Mouse (Mus musculus) thymus, postnatal 4 days (tissue): ENCODE results near the gene Ran.

Experiments used
- DNase-seq: peaks from one replicate; pipeline ENCODE4 v3.0.0; 2021

Gene Ran

DNA sequence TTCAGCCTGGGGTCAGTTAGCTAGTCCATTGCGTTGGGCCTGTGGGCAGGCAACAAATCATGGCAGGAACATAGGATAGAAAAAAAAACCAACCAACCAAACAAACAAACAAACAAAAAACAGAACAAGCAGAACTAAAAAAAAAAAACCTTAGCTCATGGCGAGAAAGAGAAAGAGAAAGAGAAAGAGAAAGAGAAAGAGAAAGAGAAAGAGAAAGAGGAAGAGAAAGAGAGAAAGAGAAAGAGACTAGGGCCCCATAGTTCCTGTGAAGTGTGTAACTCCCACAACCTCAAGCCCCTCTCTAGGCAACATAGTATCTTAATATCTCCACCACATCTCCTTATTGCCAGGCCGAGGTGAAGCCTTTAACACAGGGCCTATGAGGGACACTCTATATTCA is 3.5 kb upstream of the Ran start:
- no peak for DNase-seq

DNA sequence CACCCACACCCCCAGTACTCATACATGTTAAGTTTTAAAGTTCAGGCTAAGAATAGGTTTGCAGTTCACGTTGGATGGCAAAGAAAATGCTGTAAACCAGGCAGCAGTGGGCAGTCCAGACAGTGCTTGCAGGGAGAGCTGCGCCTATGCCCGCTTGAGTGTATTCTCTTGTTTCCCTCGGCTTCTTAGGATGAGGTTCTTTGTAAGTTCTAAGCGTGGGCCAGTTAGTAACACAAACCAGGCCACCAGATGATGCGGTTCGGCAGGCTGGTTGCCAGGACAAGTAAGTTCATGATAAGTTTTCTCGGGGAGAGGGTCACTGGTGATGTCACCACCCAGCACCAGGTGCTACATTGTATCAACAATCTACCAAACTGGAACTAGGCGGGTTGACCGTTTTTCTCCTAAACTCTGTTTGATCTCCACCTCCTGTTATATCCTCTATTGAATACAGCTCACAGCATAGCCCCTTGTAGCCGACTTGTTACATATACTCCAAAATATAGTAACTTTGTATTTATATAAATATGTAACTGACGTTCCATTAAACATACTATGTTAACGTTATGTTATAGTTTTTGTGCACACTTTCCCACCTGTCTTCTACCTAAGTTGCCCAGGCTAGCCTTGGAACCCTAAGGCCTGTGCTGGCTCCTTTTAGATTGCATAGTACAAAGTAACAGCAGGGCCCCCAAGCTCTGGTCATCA is 933 bp upstream of the Ran start:
- DNase-seq: no peak

DNA sequence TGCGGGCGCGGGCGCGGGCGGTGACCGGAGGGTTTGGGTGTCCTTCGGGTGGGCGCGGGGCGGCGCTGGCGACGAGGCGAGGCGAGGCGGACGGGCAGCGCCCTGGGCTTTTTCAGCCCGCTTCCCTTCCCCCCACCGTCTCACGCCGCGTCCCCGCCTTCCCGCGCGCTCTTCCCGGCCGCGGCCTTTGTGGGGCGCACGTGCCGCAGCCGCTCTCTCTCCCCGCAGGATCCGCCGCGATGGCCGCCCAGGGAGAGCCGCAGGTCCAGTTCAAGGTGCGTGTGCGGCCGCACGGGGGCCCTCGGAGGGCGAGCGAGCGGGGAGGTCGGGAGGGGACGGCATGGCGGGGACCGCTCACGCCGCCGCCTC is 415 bp downstream of the Ran start:
- no peak for DNase-seq

DNA sequence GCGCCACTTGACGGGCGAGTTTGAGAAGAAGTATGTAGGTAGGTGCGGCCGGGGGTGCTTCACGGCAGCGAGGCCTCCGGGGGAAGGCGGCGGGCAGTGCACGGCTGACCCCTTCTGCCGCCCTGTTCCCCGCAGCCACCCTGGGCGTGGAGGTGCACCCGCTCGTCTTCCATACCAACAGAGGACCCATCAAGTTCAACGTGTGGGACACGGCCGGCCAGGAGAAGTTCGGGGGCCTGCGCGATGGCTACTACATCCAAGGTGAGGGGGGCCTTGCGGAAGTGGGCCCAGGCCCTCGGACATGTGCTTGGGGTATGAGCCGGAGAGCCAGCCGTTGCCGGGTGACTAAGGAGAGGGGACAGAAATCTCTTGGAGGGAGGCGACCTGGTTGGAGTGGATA is 862 bp downstream of the Ran start:
- DNase-seq: no peak

DNA sequence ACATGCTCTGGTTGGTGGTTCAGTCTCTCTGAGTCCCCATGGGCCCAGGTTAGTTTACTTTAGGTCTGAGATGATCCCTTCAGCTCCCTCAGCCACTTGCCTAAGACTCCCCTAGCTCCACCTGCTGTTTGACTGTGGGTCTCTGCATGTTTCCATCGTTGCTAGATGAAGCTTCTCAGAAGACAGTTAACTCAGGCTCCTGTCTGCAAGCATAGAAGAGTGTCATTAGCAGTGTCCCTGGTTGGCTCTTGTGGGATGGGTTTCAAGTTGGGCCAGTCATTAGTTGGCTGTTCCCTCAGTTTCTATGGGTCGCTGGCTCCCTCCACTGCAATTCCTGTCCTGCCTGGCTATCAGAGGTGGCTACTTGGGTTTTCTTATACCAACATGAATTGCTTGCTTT is 5.2 kb downstream of the Ran start:
- peak; percentile 21 for DNase-seq

DNA sequence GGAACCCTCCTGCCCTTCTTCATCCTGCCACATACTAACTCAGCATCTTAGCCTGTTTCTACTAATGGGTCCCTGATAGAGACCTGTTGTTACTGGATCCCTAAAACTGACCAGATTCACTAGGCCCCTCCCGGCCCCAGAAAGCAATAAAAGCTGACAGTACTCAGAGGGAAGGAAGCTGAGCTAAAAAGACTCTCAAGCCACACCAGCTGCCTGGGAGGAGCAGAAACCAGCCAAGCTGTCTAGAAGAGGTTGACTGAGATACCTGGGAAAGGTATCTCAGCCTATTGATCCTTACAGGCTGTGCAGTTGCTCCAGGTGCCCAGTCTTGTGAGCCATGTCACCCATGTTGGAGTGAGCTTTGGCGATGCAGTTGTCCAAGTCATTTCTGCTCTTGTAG is 5.9 kb downstream of the Ran start:
- DNase-seq: no peak

DNA sequence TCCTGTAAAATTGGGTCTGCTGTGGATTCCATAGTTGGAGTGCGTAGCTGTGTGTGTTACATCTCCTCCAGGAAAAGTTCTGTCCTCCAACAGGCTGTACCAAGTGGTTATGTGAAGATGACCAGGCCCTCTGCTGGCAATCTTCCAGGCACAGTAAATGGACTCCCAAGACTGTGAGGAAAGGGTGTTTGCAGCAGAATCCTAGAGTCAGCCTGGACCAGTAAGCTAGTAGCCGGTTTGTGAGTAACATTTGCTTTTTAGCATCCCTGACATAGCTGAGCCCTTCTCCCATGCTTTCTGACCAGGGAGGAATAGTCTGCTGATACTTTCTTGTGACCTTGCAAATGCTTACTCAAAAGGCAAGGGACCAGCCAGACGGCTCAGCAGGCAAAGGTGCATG is 6.3 kb downstream of the Ran start:
- DNase-seq: no peak

DNA sequence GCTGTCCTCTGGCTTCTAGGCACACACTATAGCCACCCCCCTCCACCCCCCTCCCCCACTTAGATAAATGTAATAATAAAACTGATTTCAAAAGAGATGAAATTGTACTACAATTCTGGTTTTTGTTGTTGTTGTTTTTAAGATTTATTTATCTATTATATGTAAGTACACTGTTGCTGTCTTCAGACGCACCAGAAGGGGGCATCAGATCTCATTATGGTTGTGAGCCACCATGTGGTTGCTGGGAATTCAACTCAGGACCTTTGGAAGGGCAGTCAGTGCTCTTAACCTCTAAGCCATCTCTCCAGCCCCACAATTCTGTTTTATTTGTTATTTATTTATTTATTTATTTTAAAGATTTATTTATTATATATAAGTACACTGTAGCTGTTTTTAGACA is 6.8 kb downstream of the Ran start:
- no peak for DNase-seq

DNA sequence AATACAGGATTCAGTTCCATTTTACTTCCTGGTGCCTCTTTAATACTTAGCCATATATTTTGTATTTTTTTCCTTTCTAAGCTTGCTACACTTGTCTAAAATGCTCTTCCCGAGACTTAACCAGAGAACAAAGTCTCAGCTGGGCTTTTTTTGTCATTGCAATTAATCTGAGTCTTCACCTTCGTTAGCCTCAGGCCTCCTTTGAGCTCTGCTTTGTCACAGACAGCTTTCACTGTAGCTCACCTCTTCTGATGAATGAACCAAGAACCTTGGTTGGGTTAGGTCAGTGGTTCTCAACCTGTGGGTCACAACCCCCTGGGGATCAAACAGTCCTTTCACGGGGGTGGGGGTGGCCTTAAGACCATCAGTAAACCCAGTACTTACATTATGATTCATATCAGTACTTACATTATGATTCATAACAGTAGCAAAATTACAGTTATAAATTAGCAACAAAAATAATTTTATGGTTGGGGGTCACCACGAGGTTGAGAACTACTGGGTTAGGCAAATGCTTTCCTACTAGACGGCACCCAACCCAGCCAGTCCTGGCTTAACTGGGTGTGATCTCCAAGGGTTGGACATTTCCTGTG is 9.4 kb downstream of the Ran start:
- DNase-seq: no peak

DNA sequence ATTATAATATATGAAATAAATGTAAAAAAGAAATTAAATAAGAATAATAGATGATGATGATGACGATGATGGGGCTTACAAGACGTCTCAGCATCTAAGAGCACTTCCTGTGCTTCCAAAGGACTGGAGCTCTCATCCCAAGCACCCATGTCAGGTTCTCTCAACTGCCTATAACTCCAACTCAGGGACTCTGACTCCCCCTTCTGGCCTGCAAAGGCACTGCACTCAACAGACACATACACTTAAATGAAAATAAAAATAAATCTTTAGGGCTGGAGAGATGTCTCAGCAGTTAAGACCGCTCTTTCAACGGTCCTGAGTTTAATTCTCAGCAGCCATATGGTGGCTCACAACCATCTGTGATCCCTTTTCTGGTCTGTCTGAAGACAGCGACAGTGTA is 16.8 kb downstream of the Ran start:
- DNase-seq: no peak

DNA sequence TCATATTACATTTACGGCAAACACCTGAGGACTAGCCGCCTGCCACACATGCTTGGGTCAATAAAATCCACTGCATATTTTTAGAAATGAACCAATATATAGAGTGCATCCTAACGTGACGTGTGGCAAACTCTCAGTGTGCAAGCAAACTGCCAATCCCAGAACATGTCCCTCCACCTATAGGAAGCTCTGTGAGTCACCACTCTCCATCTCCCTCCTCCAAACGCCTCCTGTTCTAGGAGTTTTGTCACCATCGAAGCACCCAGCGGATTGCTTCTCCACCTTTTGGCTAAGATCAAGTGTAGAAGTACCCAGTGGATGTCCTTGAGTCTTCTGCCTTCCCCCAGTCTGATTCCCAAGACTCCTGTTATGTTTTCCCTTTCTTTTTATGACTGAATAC is 17.9 kb downstream of the Ran start:
- DNase-seq: no peak

DNA sequence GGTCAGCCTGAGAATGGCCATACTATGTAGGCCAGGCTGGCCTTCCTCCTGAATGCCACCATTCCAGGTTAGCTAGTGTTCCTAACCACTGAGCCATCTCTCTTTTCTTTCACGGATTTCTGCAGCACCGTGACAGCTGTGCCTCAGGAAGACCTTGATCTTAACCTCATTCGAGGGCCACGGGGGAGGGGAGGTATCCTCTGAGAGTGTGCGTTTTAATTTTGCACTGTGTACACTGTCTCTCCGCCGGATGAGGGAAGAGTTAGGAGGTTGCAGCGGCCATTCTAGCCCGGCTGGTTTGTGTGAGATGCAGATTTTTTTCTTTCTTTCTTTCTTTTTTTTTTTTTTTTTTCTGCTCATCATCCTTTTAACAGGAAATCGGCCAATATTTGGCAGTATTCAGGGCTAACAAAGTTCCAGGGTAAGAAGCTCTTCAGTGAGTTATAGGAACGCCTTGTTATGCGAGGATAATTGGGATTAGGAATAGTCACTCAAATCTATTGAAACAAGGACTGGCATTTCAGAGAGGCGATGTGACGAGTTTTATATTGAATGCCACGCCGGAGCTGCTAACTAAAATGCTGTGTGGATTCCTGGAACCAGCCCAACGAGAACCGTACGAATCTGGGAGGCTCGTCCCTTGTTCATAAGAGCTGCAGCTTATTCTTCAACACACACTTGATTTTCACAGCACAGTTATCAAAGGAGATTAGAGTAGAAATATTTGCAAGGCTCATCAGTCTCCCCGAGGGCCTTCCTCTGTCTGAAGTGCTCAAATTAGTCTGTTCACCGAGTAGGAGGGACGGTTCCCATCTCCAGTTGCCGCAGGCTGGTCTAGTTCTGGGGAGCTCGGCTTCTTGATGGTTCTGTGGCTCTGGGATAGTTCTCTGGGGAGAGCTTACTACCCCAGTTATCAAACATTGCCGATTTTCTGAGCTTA is 26.0 kb downstream of the Ran start:
- peak; percentile 43 for DNase-seq

DNA sequence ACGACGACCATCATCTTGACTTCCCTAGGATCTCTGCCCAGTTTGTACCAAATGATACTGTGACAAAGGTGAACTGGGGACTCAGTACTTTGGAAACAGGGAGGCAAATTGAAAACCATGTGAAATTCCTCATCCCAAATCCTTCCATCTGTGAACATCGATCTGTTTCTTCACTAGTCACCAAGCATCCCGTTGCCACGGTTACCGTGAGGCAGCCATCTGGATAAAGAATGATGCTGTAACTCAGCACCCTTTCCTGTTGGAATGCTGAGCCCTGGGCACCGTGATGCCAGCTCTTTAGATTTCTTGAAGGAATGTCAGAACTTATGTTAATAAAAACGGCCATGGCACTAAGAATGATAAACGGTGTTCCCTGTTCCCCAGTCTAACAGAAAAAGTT is 29.5 kb downstream of the Ran start:
- DNase-seq: no peak

DNA sequence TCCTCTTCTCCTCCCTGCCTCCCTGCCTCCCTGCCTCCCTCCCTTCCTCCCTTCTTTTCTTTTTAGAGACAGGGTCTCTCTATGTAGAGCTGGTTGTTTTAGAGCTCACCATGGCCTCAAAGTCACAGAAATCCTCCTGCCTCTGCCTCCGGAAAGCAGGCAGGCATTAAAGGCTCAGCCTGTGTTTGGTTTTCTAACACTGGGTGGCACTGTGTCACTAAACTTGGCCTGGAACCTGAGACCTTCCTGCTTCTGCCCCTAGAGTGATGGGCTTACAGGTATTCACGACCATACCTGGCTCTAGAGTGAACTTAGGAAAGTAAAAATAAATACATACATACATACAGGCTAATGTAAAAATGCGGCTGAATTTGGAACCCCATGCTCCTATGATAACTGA is 32.0 kb downstream of the Ran start:
- DNase-seq: no peak

DNA sequence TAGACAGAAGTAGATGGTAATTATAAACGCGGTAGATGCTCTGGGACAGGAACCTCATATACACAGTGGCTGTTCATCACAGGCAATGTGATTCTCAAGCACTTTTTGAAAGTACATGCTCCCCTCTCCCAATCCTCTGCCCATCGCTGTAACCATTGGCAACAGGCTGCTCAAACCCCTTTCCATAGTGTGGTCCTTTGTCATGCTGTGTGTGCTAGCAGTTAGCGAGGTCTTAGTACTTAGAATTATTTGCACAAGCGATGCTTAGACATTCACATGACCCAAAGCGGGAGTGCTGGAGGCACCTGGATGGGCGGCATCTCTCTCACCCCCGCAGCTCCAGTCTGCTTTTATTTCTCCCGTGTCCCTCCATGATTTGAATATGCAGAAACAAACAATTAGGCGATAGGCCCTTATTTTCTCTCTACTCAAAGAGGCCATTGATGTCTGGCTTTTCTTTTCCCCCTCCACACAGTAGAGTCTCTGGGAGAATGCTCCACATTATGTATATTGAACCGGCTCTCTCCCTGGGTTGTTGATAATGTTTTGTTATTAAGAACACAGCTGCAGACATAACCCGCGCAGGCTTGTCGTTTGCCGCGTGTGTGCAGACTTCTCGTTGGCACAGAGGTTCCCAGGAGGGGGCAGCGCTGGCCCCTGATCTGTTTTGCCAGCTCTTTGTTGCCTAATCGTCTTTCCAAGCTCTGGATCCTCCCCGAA is 32.9 kb downstream of the Ran start:
- DNase-seq: no peak

DNA sequence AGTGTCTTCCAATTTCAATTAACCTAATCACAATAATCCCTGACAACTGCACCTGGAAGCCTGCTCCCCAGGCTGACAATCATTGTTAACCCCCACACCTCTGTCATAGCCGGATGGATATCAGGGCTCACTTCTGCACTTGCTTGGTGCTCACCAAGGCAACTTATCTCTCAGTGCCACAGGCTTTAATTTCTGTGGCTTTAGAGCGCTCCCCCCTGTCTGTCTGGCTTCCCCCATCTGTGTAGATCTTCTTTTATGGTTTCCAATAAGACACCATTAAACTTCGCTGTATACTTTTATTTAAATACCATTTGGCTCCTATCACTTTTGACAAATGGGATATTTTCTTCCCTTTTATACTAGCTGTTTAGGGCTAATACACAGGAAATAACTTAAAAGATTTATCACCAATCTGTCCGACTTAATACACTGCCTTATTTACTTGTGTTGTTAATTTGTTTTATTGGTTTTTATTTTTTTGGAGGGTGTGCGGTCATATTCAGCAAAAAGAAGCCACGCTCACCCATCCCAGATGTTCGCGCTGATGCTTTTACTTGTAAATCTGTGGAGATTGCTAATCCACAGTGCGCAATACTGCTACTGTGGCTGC is 34.9 kb downstream of the Ran start:
- DNase-seq: no peak

DNA sequence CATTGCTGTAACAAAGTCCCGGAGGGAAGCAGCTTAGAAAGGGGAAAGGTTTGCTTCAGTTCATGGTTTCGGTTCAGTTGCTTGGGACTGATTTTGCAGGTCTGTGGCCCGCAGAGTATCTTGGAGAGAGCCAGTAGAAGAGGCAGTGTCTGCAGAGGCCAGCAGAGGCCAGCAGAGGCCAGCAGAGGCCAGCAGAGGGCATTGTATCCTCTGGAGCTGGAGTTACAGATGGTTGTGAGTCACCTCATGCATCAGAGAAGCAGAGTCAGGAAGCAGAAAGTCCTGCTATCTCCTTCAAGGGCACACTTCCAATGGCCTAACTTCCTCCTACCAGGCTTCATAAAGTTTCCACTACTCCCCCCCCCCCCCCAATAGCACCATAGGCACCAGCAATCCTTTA is 39.2 kb downstream of the Ran start:
- peak; percentile 29 for DNase-seq

DNA sequence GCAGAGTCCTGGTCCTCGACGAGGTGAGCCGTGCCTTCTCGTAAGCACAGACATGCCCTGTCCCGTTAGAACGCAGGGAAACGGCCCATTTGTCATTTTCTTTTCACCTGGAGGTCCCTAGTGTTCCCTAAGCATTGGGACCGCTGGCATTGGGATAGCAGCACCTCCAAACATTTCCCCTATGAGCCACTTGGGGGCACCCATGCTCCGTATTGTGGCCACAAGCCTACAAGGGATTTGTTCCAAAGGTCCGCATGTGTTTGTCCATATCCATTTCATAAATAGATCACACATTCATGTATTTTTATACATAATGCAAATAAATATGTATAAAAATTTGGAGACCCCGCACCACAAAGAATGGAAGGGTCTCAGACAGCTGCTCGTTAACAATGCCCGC is 41.7 kb downstream of the Ran start:
- peak; percentile 41 for DNase-seq

DNA sequence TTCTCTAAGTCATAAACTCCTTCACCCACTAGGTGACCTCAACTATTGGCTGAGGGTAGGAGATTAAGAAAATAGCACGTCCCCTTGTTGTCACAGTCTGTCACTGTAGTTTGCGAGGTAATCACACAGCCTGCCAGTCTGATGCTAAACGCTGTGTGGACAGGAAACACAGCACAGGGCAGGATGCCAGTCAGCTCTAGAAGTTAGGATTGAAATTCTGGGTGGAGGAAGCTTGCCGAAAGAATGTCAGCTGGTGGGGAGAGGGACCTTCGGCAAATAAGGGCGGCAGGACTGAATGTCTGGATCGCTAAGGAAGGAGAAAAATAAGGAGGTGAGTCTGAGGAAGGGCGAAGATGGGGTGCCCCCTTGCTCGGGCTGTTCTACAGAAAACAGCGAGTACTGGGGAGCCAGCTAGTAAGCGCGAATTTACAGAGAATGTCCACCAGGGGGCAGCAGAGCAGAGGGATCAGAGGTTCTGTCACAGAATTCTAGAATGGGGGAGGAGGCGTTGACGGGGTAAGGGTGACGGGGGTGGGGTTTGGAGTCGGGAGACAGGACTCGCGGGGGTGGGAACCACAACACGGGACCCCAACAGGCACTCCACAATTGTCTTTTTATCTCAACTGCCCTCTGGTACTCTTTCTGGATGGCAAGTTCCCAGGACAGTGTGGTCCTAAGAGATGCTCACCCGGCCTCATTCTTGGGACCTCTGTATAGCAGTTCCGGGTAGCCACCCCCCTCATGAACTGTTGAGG is 43.3 kb downstream of the Ran start:
- DNase-seq: peak; percentile 88

DNA sequence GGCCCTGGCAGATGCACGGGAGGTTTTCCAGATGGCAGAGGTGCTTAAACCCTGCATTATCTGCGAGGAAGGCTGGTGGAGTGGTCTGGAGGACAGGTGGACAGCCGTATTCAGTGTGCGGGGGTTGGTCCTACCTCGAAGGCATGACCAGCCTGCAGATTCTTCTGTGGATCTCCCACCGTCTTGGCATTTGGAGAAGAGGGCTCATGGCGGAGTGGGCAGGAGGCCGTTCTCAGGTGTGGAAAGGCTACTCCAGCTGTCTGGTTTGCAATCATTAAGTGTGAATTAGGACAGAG is 43.9 kb downstream of the Ran start:
- DNase-seq: no peak

DNA sequence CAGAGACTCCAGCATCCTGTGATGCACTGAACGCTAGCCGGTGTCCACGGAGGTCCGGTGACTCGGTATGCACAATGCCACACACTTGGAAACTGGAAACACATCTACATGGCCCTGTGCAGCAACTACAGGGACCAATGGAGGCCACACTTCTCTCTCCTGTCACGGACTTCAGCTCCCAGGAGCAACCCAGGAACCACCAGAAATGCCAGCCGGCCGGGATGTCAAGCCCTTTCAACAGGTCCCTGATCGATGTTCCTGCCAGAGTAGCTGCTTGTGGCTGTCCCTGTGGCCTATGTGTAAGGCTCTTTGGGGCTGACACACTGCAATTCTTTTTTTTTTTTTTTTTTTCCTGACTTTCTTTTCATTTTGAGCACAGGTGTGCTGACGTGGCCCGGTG is 44.3 kb downstream of the Ran start:
- DNase-seq: no peak

DNA sequence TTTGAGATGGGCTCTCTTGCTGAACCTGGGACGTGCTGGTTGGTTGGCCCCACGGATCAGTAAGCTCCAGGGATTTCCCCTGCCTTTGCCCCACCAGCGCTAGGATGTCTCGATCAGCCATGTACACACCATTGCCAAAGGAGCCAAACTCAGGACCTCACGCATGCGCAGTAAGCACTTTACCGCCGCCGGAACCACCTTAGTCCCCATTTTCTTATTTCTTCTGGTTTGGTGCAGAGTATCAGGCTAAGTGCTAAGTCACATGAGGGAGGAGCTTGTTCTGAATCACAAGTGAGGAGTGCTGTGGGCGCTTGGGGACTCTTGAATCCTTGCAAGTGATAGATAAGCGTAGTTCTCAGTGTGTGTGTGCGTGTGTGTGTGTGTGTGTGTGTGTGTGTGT is 45.4 kb downstream of the Ran start:
- DNase-seq: no peak

DNA sequence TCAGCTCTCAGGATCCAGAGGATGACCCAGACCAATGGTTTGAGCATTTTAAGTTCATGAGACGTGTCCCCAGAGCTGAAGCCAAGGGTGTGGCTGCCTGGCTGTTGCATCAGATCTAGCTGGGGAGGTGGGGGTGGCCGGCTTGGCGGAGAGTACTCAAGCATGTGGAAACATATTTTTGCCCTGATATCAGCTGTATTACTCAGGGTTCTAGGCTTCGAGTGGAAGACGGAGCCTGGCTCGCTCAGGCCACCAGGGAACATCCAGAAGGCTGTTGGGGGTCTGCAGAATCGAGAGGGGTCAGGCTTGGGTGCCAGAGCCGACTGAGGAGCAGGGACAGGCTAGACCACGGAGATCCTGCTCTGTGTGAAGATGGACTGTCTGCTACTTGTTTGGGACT is 46.1 kb downstream of the Ran start:
- DNase-seq: no peak
